Mouse (Mus musculus): Measurements from ENCODE around the gene Nr1d2. TPM values are rescaled to one million over a fixed set of nuclear protein-coding genes. Genes with fewer than 3 reads are reported as not detected.
"Not testable (repeated sequence)": the region's sequence is repeated elsewhere in the genome, so short reads cannot be mapped to it uniquely, and the experiment has no call there.

The Nr1d2 gene
- total RNA-seq, 2 experiments from 2014 or later = 43.0 to 52.7 TPM

DNA sequence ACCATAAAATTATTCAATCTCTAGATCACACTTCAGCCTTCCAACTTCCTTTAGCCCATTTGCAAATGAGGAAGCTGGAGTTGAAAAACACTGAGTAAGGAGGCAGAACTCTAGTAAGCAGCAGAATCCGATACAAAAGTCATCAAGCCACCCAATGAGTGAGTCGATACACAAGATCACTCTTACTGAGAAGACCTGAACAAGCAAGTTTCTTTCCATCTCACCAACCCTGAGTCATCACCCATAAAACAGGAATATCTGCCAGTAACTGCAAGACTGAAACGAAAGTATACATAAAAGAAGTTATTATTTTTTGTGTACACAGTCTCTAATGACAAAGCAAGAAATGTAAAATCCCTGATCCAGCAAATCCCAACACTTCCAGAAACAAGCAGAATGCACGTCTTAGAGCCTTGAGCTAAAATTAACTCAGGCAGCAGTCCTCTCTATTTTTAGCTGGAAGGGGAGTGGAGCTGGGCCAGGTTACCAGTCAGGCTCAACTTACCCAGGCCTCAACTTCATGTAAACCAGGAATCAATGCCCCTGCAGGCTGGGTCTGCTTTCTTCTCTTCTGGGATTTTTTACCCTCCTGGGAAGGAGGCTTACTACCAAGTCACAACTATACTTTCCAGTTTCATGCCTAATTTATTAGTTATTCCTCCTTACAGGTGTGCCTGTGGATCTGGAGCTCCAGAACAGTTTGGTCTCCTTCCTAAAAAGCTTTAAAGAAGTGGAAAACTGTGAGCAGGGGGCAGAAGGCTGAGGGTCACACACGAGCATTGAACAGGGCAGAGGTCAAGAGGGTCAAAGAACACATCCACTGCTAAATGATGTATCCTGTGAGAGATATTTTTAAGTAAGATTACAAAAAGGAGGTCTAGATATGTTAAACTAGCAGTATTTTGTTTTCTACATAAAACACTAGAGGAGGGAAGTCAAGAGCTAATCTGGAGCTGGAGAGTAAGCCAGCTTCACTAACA is 4.7 kb downstream of the Nr1d2 start:
- DNase-seq (ENCODE audit: low spot score in 2 of 2) = no peak

DNA sequence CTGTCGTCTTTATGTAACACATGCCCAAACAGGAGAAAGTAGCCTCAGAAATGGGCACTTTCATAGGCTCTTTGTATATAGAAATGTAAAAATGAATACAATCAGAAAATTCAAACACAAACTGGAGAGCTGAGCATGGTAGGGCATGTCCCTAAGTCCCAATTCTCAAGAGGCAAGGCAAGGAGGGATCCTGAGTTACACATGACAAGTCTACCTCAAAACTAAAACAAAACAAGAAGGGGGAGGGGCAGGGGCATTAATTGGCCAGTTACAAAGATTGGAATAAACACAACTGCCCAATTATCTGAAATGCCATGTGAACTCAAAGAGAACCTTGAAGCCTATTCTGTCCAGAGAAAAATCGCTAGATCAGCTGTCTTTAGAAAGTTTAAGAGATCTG is 5.9 kb downstream of the Nr1d2 start:
- no peak for DNase-seq (ENCODE audit: low spot score in 2 of 2)

DNA sequence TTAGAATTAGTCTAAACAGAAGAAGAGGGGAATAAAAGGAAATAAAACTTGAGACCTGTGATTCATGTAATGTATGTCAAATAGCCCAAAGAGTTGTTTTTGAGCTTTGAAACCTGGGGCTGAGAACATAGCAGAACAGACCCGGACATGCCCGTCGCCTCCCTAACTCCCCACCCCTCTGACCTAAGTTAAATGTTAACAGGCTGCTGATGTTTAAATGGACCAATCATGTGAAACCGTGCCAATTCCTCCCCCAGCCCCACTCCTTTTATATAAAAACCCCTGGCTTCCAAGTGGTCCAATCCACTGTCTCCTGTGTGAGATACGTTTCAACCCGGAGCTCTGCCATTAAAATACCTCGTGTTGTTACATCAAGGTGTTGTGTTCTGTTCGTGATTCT is 7.1 kb downstream of the Nr1d2 start:
- DNase-seq (ENCODE audit: low spot score in 2 of 2) = not testable (repeated sequence)

DNA sequence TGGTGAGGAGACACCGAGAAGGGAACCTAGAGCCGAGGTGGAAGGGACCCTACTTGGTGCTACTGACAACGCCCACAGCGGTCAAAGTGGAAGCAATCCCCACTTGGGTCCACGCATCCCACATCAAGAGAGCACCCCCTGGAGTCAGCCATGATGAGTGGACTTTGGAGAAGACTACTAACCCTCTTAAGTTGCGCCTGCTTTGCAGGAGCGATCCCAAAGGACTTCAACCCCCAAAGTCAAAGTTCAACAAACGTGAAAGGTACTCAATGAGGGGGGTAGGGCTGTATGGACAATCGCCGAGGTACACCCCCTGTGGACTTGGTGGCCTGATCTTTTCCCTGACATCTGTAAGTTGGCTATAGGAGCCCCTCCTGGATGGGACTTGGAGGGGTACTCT is 9.2 kb downstream of the Nr1d2 start:
- DNase-seq (ENCODE audit: low spot score in 2 of 2) = not testable (repeated sequence)

DNA sequence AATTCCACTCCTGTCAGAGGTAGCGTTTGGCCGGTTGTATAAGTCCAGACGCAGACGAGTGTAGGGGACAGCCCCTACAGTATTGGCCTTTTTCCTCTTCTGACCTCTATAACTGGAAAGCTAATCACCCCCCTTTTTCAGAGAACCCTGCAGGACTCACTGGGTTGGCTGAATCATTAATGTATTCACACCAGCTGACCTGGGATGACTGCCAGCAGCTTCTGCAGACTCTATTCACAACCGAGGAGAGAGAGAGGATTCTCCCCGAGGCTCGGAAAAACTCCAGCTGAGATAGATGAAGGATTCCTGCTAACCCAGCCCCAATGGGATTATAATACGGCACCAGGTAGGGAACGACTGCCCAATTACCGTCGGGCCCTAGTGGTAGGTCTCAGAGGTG is 12.7 kb downstream of the Nr1d2 start:
- DNase-seq (ENCODE audit: low spot score in 2 of 2) = not testable (repeated sequence)

DNA sequence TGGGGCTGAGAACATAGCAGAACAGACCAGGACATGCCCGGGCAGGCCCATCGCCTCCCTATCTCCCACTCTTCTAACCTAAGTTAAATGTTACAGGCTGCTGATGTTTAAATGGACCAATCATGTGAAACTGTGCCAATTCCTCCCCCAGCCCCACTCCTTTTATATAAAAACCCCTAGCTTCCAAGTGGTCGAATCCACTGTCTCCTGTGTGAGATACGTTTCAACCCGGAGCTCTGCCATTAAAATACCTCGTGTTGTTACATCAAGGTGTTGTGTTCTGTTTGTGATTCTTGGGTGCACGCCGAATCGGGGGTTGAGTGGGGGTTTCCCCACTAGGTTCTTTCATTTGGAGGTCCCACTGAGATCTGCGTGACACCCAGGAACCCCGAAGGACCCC is 13.5 kb downstream of the Nr1d2 start:
- not testable (repeated sequence) for DNase-seq (ENCODE audit: low spot score in 2 of 2)

DNA sequence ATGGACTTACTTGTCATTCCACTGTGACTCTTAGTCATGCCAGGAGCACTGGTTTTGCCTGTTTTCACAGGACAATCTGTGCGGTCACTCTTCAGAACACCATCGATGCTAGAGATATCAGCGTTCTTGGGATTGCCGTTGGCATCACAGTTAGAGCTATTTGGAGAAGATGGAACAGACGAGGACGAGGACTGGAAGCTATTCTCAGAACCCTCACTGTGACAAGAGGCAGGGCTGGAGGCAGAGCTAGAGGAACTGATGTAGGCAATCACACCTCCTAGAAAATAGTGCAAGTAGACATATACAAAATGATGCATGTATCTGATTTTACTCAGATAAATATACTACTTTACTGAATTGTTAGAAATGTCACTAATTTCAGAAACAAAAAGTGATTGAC is 16.9 kb downstream of the Nr1d2 start:
- no peak for DNase-seq (ENCODE audit: low spot score in 2 of 2)

DNA sequence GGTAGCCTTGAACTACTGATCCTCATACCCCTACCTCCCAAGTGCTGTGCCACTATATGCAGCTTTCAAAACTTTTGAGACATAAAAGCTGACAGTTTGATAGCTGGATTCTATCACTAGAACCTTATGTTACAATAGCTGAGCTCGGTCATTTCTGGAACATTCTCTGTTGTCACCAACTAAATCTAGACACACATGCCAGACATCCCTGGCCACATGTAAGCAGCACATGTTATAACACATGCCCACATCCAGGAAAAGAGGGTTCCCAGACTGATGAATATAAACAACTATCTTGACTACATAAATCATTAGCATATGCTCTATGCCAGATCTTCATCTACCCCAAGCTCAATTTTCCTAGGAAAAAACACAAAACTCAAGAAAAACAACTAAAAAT is 21.8 kb downstream of the Nr1d2 start:
- DNase-seq (ENCODE audit: low spot score in 2 of 2) = no peak

DNA sequence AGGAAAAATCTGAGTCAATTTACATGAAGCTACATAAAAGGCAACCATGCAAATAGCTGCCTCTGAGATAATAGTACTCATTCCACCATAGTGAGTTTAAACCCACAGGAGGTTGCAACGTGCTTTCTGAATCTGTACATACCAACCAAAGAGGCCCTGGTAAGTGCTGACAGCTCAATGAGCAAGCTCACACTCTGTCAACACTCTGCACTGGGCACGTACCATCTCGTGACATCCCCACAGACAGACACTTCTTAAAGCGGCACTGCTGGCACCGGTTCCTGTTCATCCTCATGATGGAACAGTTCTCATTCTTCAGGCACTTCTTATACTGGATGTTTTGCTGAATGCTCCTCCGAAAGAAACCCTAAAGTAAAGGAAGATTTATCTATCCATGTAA is 22.5 kb downstream of the Nr1d2 start:
- no peak for DNase-seq (ENCODE audit: low spot score in 2 of 2)

DNA sequence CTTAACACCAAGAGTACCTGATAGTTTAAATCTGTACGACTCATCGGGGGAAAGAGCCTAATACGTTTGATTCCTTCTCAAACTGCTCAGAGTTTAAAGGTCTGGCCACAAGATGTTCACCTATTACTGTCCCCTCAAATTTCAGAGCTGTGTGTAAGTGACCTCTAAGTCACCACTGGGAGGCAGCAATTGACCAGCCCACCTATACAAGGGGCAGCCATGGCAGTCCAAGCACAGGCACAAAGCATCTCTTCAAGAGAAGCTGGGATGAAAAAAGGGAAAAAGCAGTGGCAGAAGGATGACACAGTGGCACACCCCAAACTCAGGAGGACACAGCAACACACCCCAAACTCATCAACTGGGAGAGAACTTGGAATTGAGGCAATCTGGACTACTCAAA is 28.1 kb downstream of the Nr1d2 start:
- no peak for DNase-seq (ENCODE audit: low spot score in 2 of 2)

DNA sequence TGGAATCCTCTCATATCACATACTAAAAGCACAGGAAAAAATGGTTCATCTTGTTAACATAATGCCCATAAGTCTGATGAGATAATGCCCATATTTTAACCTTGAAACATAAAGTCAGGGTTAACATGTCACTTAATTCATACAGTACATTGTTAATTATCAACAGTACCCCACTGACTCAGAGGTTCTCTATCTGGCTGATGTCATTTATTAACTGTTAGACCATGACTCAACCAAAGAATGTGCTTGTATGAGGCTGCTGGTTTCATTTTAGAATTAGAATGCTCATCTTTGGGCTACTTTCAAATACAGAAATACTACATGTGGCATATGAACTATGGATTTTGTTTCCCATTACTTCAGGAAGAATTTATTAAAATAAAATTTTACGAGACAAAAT is 34.6 kb downstream of the Nr1d2 start:
- not testable (repeated sequence) for DNase-seq (ENCODE audit: low spot score in 2 of 2)

DNA sequence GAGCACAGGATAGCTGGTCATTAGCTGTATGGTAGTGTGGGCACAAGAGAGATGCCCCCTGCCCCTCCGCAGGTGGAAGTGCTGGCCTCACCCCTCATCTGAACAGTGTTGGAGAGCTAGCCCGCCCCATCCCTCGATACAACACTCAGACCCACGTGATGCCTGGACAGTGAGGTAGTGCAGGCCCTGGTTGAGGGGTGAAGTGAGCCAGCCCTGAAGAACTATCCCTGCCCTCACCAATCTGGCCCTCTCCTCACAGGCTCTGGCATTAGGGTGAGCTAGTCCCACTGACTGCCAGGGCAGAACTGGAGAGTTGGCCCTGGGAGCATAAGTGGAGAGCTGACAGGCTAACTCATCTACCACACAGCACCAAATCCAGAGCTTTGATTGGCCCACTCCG is 37.5 kb downstream of the Nr1d2 start:
- DNase-seq (ENCODE audit: low spot score in 2 of 2) = no peak

DNA sequence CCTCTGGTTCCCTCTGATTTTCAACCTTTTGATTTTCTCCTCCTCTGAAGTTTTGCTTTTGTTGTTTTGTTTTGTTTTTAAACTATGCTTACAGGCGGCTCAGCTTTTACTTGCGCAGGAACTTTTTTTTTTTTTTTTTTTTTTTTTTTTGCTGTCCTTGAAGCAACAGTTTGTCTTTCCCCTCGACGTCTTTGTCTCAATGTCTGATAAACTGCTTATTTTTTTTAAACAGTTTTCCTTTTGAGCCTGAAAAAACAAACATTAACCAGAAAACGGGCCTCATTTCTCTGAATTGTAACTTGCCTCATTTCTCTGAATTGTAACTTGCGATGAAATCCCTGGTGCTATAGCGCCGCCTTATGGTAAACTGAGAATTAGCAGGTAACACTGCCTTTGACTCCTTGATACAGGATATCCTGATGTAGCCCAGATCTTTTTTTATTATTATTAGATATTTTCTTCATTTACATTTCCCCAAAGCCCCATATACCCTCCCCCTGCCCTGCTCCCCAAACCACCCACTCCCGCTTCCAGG is 52.0 kb downstream of the Nr1d2 start:
- DNase-seq (ENCODE audit: low spot score in 2 of 2) = no peak

DNA sequence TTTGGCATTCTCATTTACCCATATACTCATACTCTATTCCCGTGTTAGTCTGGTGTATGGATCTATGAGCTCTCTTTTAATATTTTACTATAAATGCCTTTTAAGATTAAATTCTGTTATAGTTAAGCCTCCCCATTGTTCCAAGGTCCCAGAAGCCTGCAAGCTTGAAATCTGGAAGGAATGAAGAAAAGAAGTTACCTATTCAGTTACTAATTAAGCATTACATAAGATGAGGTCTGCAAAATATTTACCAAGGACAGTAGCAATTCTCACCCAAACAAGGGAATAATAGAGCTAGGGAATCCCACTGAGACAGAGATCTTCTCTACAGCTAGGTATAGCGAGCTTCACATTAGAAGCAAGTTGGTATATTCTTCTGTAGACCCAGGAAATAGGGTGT is 61.4 kb downstream of the Nr1d2 start:
- DNase-seq (ENCODE audit: low spot score in 2 of 2) = not testable (repeated sequence)

DNA sequence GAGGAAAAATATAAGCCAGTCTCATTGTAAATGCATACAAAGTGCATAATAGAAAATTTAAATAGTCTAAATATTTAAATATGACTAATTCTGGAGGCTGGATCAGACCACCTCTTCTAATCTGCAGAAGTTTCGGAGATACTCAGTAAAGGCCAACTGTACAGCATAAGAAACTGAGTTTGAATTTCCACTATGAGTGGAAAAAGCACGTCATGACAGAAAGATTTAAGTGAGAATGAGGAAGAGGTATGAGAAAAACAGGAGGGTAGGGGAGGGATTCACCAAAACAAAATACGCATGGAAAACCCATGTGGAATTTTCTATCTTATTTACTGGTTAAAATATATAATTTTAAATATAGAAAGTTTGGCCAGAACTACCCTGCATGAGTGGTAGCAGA is 71.3 kb downstream of the Nr1d2 start:
- no peak for DNase-seq (ENCODE audit: low spot score in 2 of 2)

DNA sequence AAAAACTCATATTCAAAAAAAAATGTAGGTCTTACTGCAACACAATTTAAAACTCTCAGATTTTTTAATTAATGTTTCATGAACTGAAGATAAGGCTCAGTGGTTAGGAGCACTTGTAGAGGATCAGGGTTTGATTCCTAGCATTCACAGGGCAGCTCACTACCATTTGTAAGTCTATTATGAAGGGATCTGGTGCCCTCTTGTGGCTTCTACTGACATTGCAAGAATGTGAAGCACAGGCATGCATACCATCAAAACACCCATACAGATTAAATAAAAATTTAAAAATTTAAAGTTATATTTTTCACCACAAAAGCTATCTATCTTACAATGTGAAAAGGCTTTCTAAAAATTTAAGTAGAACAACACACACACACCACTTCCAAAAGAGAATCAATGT is 71.9 kb downstream of the Nr1d2 start:
- DNase-seq (ENCODE audit: low spot score in 2 of 2) = no peak

Small RNA genes lying within 50 kb of the gene (microRNA-seq; reads per million reads assigned to microRNA genes)
- not detected for gene Gm44469

Other genes with a start within 250 kb of the Nr1d2 start
- 10 to 100 TPM; 36.1 to 39.2 TPM for gene Nkiras1, start 32.0 kb upstream of the Nr1d2 start, total RNA-seq (2021)
- 1,000 to 10,000 TPM; 1,118 to 1,258 TPM for gene Rpl15, start 32.3 kb upstream of the Nr1d2 start, total RNA-seq (2021)
- gene Ube2e1, start 92.7 kb upstream of the Nr1d2 start, total RNA-seq (2021) = 100 to 1,000 TPM in 1 of 2 experiments, 10 to 100 TPM in 1; 96.6 to 102 TPM